10 mouse cellular contexts compared by ENCODE assay signal in genomic region chr9:41582711-41583236, GRCm38 (mm10).
A peak's percentile ranks its signal among the peaks of the same experiment; 100 is the strongest.
DNase-seq lines count a peak whose midpoint lies in the region; ATAC-seq lines count a peak whose summit lies in the region.
"Had no signal": no experiment of that assay in that cellular context is flagged by ENCODE, and none has a peak within 500 bp of the region (broad histone marks: within the 10 kb centered on the region; RNA-seq: fewer than 3 reads in every experiment).

No protein-coding gene starts in this region.

- H3K27me3 ChIP-seq in heart, embryonic 15.5 days, result no peaks in the 10 kb centered on the region
- H3K27me3 ChIP-seq in embryonic facial prominence, embryonic 10.5 days (replicated peaks; ENCODE audit: low read depth, poor library complexity, severe bottlenecking), result no peaks in the 10 kb centered on the region
- H3K27me3 ChIP-seq in hindbrain, embryonic 13.5 days, result no peaks in the 10 kb centered on the region
- no peaks in the 10 kb centered on the region for H3K27me3 ChIP-seq in midbrain, embryonic 16.5 days (ENCODE audit: control insufficient read depth, insufficient read depth, low read depth, low read length)

- peak overlapping the region; percentile 70 for H3K4me2 ChIP-seq in heart, embryonic 15.5 days
- peak overlapping the region; percentile 82 for H3K4me2 ChIP-seq in hindbrain, embryonic 13.5 days
- H3K4me2 ChIP-seq in midbrain, embryonic 16.5 days (ENCODE audit: low read length), result peak overlapping the region; percentile 50
- H3K4me2 ChIP-seq: liver, embryonic 15.5 days had no signal

- peak overlapping the region; percentile 31 for H3K27ac ChIP-seq in heart, embryonic 15.5 days
- H3K27ac ChIP-seq in embryonic facial prominence, embryonic 10.5 days (replicated peaks), result peak overlapping the region; percentile 97
- peak overlapping the region; percentile 100 for H3K27ac ChIP-seq in hindbrain, embryonic 13.5 days
- peak overlapping the region; percentile 95 for H3K27ac ChIP-seq in midbrain, embryonic 16.5 days (ENCODE audit: low read length)
- H3K27ac ChIP-seq: liver, embryonic 15.5 days had no signal

- H3K4me3 ChIP-seq in heart, embryonic 15.5 days, result peak overlapping the region; percentile 71
- peak overlapping the region; percentile 79 for H3K4me3 ChIP-seq in embryonic facial prominence, embryonic 10.5 days
- H3K4me3 ChIP-seq in hindbrain, embryonic 13.5 days, result peak overlapping the region; percentile 82
- peak overlapping the region; percentile 69 for H3K4me3 ChIP-seq in midbrain, embryonic 16.5 days (ENCODE audit: low read depth, low read length)
- H3K4me3 ChIP-seq: liver, embryonic 15.5 days had no signal

- DNase-seq in heart, postnatal 25 days (ENCODE audit: low spot score), result no peak
- no peak for DNase-seq in embryonic facial prominence, embryonic 10.5 days (ENCODE audit: low spot score)
- DNase-seq in thymus, postnatal 10 days (ENCODE audit: low spot score in 2 of 2), result no peak
- no peak for DNase-seq in kidney, adult 18-20 months
- no peak for DNase-seq in layer of hippocampus, adult 18-20 months (ENCODE audit: low spot score in 2 of 2)
- DNase-seq: right cerebral cortex, postnatal 14 days had no signal

- ATAC-seq in heart, embryonic 15.5 days (replicated peaks; ENCODE audit: insufficient number of reproducible peaks, insufficient read depth, low FRiP score, low read depth), result no peak
- no peak for ATAC-seq in hindbrain, embryonic 13.5 days (ENCODE audit: low FRiP score)
- ATAC-seq in midbrain, embryonic 16.5 days, result no peak

- 0 out of 2 replicates have a peak, but pooled peaks cover 3% of the 10 kb centered on the region for H3K36me3 ChIP-seq in heart, embryonic 15.5 days
- peaks cover 23% of the 10 kb centered on the region for H3K36me3 ChIP-seq in embryonic facial prominence, embryonic 10.5 days (replicated peaks)
- peaks cover 5% of the 10 kb centered on the region; the same call in 1 of the 2 replicates for H3K36me3 ChIP-seq in hindbrain, embryonic 13.5 days
- H3K36me3 ChIP-seq in midbrain, embryonic 16.5 days (ENCODE audit: control insufficient read depth, insufficient read depth, low read length), result no peaks in the 10 kb centered on the region
- H3K36me3 ChIP-seq: liver, embryonic 15.5 days had no signal

- H3K9ac ChIP-seq in heart, embryonic 15.5 days, result peak overlapping the region; percentile 34
- peak overlapping the region; percentile 100 for H3K9ac ChIP-seq in hindbrain, embryonic 13.5 days
- peak overlapping the region; percentile 89 for H3K9ac ChIP-seq in midbrain, embryonic 16.5 days (ENCODE audit: low read depth, low read length)
- H3K9ac ChIP-seq: liver, embryonic 15.5 days had no signal

- intact Hi-C loops in heart, postnatal 25 days (cut with DNase I), result loop anchor here (5.0 kb wide), 1 partner anchor 105 kb away; no protein-coding TSS in a partner anchor

- 40% methylated on average over 5 of the region's 5 CpGs for WGBS in heart, embryonic 15.5 days
- 37% methylated on average over 5 of the region's 5 CpGs for WGBS in embryonic facial prominence, embryonic 10.5 days
- 24% methylated on average over 5 of the region's 5 CpGs for WGBS in hindbrain, embryonic 13.5 days
- 4% methylated on average over 5 of the region's 5 CpGs for WGBS in midbrain, embryonic 16.5 days

- no peaks in the 10 kb centered on the region for H3K9me3 ChIP-seq in heart, embryonic 15.5 days (replicated peaks)
- H3K9me3 ChIP-seq in embryonic facial prominence, embryonic 10.5 days, result no peaks in the 10 kb centered on the region
- no peaks in the 10 kb centered on the region for H3K9me3 ChIP-seq in hindbrain, embryonic 13.5 days
- no peaks in the 10 kb centered on the region for H3K9me3 ChIP-seq in midbrain, embryonic 16.5 days (replicated peaks; ENCODE audit: control insufficient read depth, low read length, poor library complexity, severe bottlenecking)
- H3K9me3 ChIP-seq: liver, embryonic 15.5 days had no signal

- peaks cover 25% of the 10 kb centered on the region for H3K4me1 ChIP-seq in heart, embryonic 15.5 days (replicated peaks)
- H3K4me1 ChIP-seq in embryonic facial prominence, embryonic 10.5 days, result peaks cover 52% of the 10 kb centered on the region
- peaks cover 28% of the 10 kb centered on the region for H3K4me1 ChIP-seq in hindbrain, embryonic 13.5 days (replicated peaks)
- H3K4me1 ChIP-seq in midbrain, embryonic 16.5 days (ENCODE audit: control insufficient read depth, insufficient read depth, low read length), result peaks cover 6% of the 10 kb centered on the region
- H3K4me1 ChIP-seq: liver, embryonic 15.5 days had no signal

Comparison
In these comparisons a context has a peak if more than half of its experiments do, and no peak if none do; other contexts are left out.
1. H3K27ac ChIP-seq: peak in every context shown above with its lines; median percentile 100 in hindbrain, embryonic 13.5 days; 97 in embryonic facial prominence, embryonic 10.5 days; 95 in midbrain, embryonic 16.5 days; 31 in heart, embryonic 15.5 days.
2. H3K9ac ChIP-seq: peak in every context shown above with its lines; median percentile 100 in hindbrain, embryonic 13.5 days; 89 in midbrain, embryonic 16.5 days; 34 in heart, embryonic 15.5 days.